In genomic region chr14:103069465-103069863, GRCm38 (mm10) we compare ENCODE assay signal across 8 mouse cellular contexts. TPM values are rescaled to one million over a fixed set of nuclear protein-coding genes. Genes with fewer than 3 reads are reported as not detected.
DNase-seq lines count a peak whose midpoint lies in the region; ATAC-seq and TF ChIP-seq lines count a peak whose summit lies in the region.

No protein-coding gene starts in this region.

- peak overlapping the region; percentile 93 for H3K4me2 ChIP-seq in kidney, embryonic 14.5 days (replicated peaks; ENCODE audit: low read depth, low read length)
- H3K4me2 ChIP-seq in hindbrain, embryonic 13.5 days: peak overlapping the region; percentile 87
- H3K4me2 ChIP-seq in midbrain, embryonic 11.5 days: peak overlapping the region; percentile 68

- 0 out of 2 replicates have a peak, but pooled peaks cover 3% of the 10 kb centered on the region for H3K4me1 ChIP-seq in kidney, embryonic 14.5 days (ENCODE audit: control insufficient read depth, insufficient read depth, low read length)
- peaks cover 18% of the 10 kb centered on the region for H3K4me1 ChIP-seq in bone marrow macrophage, adult 2 months (ENCODE audit: control insufficient read depth, insufficient read depth, low read length)
- peaks cover 16% of the 10 kb centered on the region; the same call in 1 of the 2 replicates for H3K4me1 ChIP-seq in hindbrain, embryonic 13.5 days (replicated peaks)
- H3K4me1 ChIP-seq in midbrain, embryonic 11.5 days (ENCODE audit: control insufficient read depth, insufficient read depth, low read length): peaks cover 6% of the 10 kb centered on the region; the same call in 1 of the 2 replicates

- no peaks in the 10 kb centered on the region for H3K9me3 ChIP-seq in kidney, embryonic 14.5 days (ENCODE audit: control insufficient read depth, low read length)
- H3K9me3 ChIP-seq in hindbrain, embryonic 13.5 days: no peaks in the 10 kb centered on the region
- no peaks in the 10 kb centered on the region for H3K9me3 ChIP-seq in midbrain, embryonic 11.5 days (ENCODE audit: control insufficient read depth, low read length)

- no peak for TF ChIP-seq CTCF in bone marrow macrophage, adult 2 months (IDR thresholded peaks at IDR 0.05; ENCODE audit: low read depth, low read length)

- peak overlapping the region; percentile 30; the same call in 1 of the 2 replicates for H3K27ac ChIP-seq in kidney, embryonic 14.5 days (ENCODE audit: low read depth, low read length)
- H3K27ac ChIP-seq in bone marrow macrophage, adult 2 months (ENCODE audit: insufficient read depth, low read depth, low read length): peak overlapping the region; percentile 97
- H3K27ac ChIP-seq in hindbrain, embryonic 13.5 days: peak overlapping the region; percentile 87
- H3K27ac ChIP-seq in midbrain, embryonic 11.5 days (ENCODE audit: low read depth, low read length): 0 out of 2 replicates have a peak overlapping the region, but pooled peaks have one; percentile 37

- no peak; the same call in 1 of the 2 replicates for ATAC-seq in kidney, embryonic 14.5 days (ENCODE audit: low FRiP score, low TSS enrichment)
- ATAC-seq in hindbrain, embryonic 13.5 days (ENCODE audit: low FRiP score): peak; percentile 78
- ATAC-seq in midbrain, embryonic 11.5 days (ENCODE audit: low FRiP score): no peak

- peak overlapping the region; percentile 71 for H3K4me3 ChIP-seq in kidney, embryonic 14.5 days (ENCODE audit: low read length)
- peak overlapping the region; percentile 62 for H3K4me3 ChIP-seq in bone marrow macrophage, adult 2 months (ENCODE audit: insufficient read depth, low read length)
- peak overlapping the region; percentile 64 for H3K4me3 ChIP-seq in hindbrain, embryonic 13.5 days
- H3K4me3 ChIP-seq in midbrain, embryonic 11.5 days (ENCODE audit: low read depth, low read length): peak overlapping the region; percentile 67

- H3K9ac ChIP-seq in kidney, embryonic 14.5 days (ENCODE audit: low read depth, low read length): peak overlapping the region; percentile 77; the same call in 1 of the 2 replicates
- H3K9ac ChIP-seq in hindbrain, embryonic 13.5 days: peak overlapping the region; percentile 80
- H3K9ac ChIP-seq in midbrain, embryonic 11.5 days (ENCODE audit: low read length): peak overlapping the region; percentile 72

- H3K27me3 ChIP-seq in kidney, embryonic 14.5 days (ENCODE audit: control insufficient read depth, insufficient read depth, low read length): no peaks in the 10 kb centered on the region
- H3K27me3 ChIP-seq in hindbrain, embryonic 13.5 days: no peaks in the 10 kb centered on the region
- H3K27me3 ChIP-seq in midbrain, embryonic 11.5 days (ENCODE audit: control insufficient read depth, insufficient read depth, low read length): no peaks in the 10 kb centered on the region

- intact Hi-C loops in left cerebral cortex, postnatal 14 days (cut with DNase I): loop anchor here (5.0 kb wide), 1 partner anchor 468 kb away; no protein-coding TSS in a partner anchor

- peaks cover 15% of the 10 kb centered on the region; the same call in 1 of the 2 replicates for H3K36me3 ChIP-seq in kidney, embryonic 14.5 days (ENCODE audit: control insufficient read depth, insufficient read depth, low read length)
- H3K36me3 ChIP-seq in hindbrain, embryonic 13.5 days: peaks cover 17% of the 10 kb centered on the region
- H3K36me3 ChIP-seq in midbrain, embryonic 11.5 days (ENCODE audit: control insufficient read depth, insufficient read depth, low read length): 0 out of 2 replicates have a peak, but pooled peaks cover 2% of the 10 kb centered on the region

- WGBS in kidney, embryonic 14.5 days: 17% methylated on average over 12 of the region's 12 CpGs
- 11% methylated on average over 12 of the region's 12 CpGs for WGBS in hindbrain, embryonic 13.5 days
- 12% methylated on average over 12 of the region's 12 CpGs for WGBS in midbrain, embryonic 11.5 days

- no peak for DNase-seq in kidney, postnatal 10 days
- no peak for DNase-seq in midbrain, embryonic 11.5 days (ENCODE audit: low spot score, missing footprints)
- DNase-seq in gastrocnemius, postnatal 4 days (ENCODE audit: low spot score in 2 of 2): no peak
- no peak for DNase-seq in left cerebral cortex, postnatal 14 days (ENCODE audit: low spot score in 2 of 2)
- no peak for DNase-seq in ovary, postnatal 14 days (ENCODE audit: low spot score)

- no peak for TF ChIP-seq POLR2A in bone marrow macrophage, adult 2 months (IDR thresholded peaks at IDR 0.05; ENCODE audit: borderline replicate concordance, low read depth, low read length)

RNA-seq across cellular contexts. Expression of gene Cln5, which starts 0.6 kb away (rescaled TPM):
- polyA plus RNA-seq in kidney, embryonic 14.5 days (2014; fragmentation: Nextera tagmentation; extraction: Ambion mirVana): 26.5 and 38.3 TPM in 2 replicates
- polyA plus RNA-seq in bone marrow macrophage, adult 2 months (2012; ENCODE audit: insufficient read depth, insufficient read length, missing spikeins): 53.5 and 58.2 TPM in 2 replicates
- 15.0 and 15.2 TPM in 2 replicates for polyA plus RNA-seq in hindbrain, embryonic 13.5 days (2015; fragmentation: Nextera tagmentation; extraction: Ambion mirVana)
- polyA plus RNA-seq in midbrain, embryonic 11.5 days (2014; fragmentation: Nextera tagmentation; extraction: Ambion mirVana): 27.1 and 30.4 TPM in 2 replicates
- 10 to 100 TPM; 14.4 to 15.2 TPM for total RNA-seq in gastrocnemius, postnatal 4 days (2021)
- 1 to 10 TPM; 6.3 to 7.4 TPM for total RNA-seq in left cerebral cortex, postnatal 14 days (2021)

RNA-seq across cellular contexts. Expression of gene Acod1, which starts 22.7 kb away (rescaled TPM):
- not detected in 2 replicates for polyA plus RNA-seq in kidney, embryonic 14.5 days (2014; fragmentation: Nextera tagmentation; extraction: Ambion mirVana)
- 1.6 and 1.9 TPM in 2 replicates for polyA plus RNA-seq in bone marrow macrophage, adult 2 months (2012; ENCODE audit: insufficient read depth, insufficient read length, missing spikeins)
- polyA plus RNA-seq in hindbrain, embryonic 13.5 days (2015; fragmentation: Nextera tagmentation; extraction: Ambion mirVana): not detected in 2 replicates
- polyA plus RNA-seq in midbrain, embryonic 11.5 days (2014; fragmentation: Nextera tagmentation; extraction: Ambion mirVana): not detected in 2 replicates
- total RNA-seq in gastrocnemius, postnatal 4 days (2021): not detected
- not detected for total RNA-seq in left cerebral cortex, postnatal 14 days (2021)

RNA-seq across cellular contexts. Expression of gene Fbxl3, which starts 29.9 kb away (rescaled TPM):
- polyA plus RNA-seq in kidney, embryonic 14.5 days (2014; fragmentation: Nextera tagmentation; extraction: Ambion mirVana): 24.0 and 35.6 TPM in 2 replicates
- 69.0 and 80.2 TPM in 2 replicates for polyA plus RNA-seq in bone marrow macrophage, adult 2 months (2012; ENCODE audit: insufficient read depth, insufficient read length, missing spikeins)
- polyA plus RNA-seq in hindbrain, embryonic 13.5 days (2015; fragmentation: Nextera tagmentation; extraction: Ambion mirVana): 22.4 and 23.8 TPM in 2 replicates
- polyA plus RNA-seq in midbrain, embryonic 11.5 days (2014; fragmentation: Nextera tagmentation; extraction: Ambion mirVana): 26.5 and 27.3 TPM in 2 replicates
- total RNA-seq in gastrocnemius, postnatal 4 days (2021): 10 to 100 TPM; 52.2 to 63.6 TPM
- total RNA-seq in left cerebral cortex, postnatal 14 days (2021): 10 to 100 TPM; 72.2 to 74.1 TPM

Comparison
In these comparisons a context has a peak if more than half of its experiments do, and no peak if none do; other contexts are left out.
1. H3K27ac ChIP-seq: peak in every context shown above with its lines; median percentile 97 in bone marrow macrophage, adult 2 months; 87 in hindbrain, embryonic 13.5 days; 37 in midbrain, embryonic 11.5 days; 30 in kidney, embryonic 14.5 days.